ENCODE assay signal across 9 mouse cellular contexts in genomic region chr7:6918267-6918666, GRCm38 (mm10).
A peak's percentile ranks its signal among the peaks of the same experiment; 100 is the strongest.
DNase-seq lines count a peak whose midpoint lies in the region; TF ChIP-seq lines count a peak whose summit lies in the region.
"Had no signal": no experiment of that assay in that cellular context is flagged by ENCODE, and none has a peak within 500 bp of the region (broad histone marks: within the 10 kb centered on the region; RNA-seq: fewer than 3 reads in every experiment).

No protein-coding gene starts in this region.

- peak; percentile 80 for DNase-seq in MN1 (ENCODE audit: low spot score)
- peak; percentile 75 to 86 for DNase-seq in cerebellum, adult 2 months
- DNase-seq in forelimb bud, embryonic 11.5 days (ENCODE audit: low read depth, low spot score) = peak; percentile 88
- DNase-seq in heart, postnatal 4 days = peak; percentile 91
- peak; percentile 72 to 94 for DNase-seq in layer of hippocampus, adult 18-20 months (ENCODE audit: low spot score in 2 of 2)
- peak; percentile 43 to 58 for DNase-seq in lung, adult 18-20 months
- DNase-seq in ovary, postnatal 14 days (ENCODE audit: low spot score) = peak; percentile 79
- peak; percentile 62 for DNase-seq in urinary bladder, adult 2 months (ENCODE audit: low spot score)

- no peak for TF ChIP-seq POLR2A in cerebellum, adult 2 months (IDR thresholded peaks at IDR 0.05; ENCODE audit: borderline replicate concordance, insufficient read depth, low read length)

- no peak overlapping the region for H3K4me3 ChIP-seq in cerebellum, adult 2 months (replicated peaks; ENCODE audit: insufficient read depth, low read depth, low read length)
- H3K4me3 ChIP-seq: liver, embryonic 15.5 days had no signal

- no peaks in the 10 kb centered on the region for H3K4me1 ChIP-seq in cerebellum, adult 2 months (ENCODE audit: control insufficient read depth, insufficient read depth, low read length)

- no peak overlapping the region for H3K27ac ChIP-seq in cerebellum, adult 2 months (ENCODE audit: insufficient read depth, low read length)
- H3K27ac ChIP-seq: liver, embryonic 15.5 days had no signal

- no peaks in the 10 kb centered on the region for H3K27me3 ChIP-seq in cerebellum, adult 2 months (ENCODE audit: control insufficient read depth, insufficient read depth, low read length)

- peak; percentile 83 for TF ChIP-seq CTCF in cerebellum, adult 2 months (IDR thresholded peaks at IDR 0.05; ENCODE audit: borderline replicate concordance, insufficient read depth, low read depth, low read length)

- WGBS in cerebellum, adult 2 months = 17% methylated on average over 10 of the region's 10 CpGs
